Mouse (Mus musculus) common myeloid progenitor, adult 5-6 weeks (primary cell): ENCODE results near the gene Npdc1. TPM values are rescaled to one million over a fixed set of nuclear protein-coding genes. Genes with fewer than 3 reads are reported as not detected.

Source experiments
- ATAC-seq: replicated peaks from 2 replicates; pipeline ENCODE4 v1.8.0; 2016; ENCODE audit warnings: low read depth, mild to moderate bottlenecking, moderate TSS enrichment, inconsistent platforms; ENCODE audit not compliant: poor library complexity, severe bottlenecking
- total RNA-seq: library from RNA; stranded (forward); fragments of 200-1000, 187-1606 nt; gene quantifications from 2 replicates; pipeline ENCODE4 v1.2.3, GENCODE M21; 2017

The Npdc1 gene
- total RNA-seq, 1 experiment from 2014 or later = 0.64 TPM

- ATAC-seq = peak; percentile 51
Observed at GRCm38 (mm10) chr2:25428442-25429236, 29.5 kb downstream of the Npdc1 start, which contains the start of gene Abca2. TSS of gene Abca2 (plus strand) at chr2:25428703.

GRCm38 (mm10) chr2:25429435-25430180 is 30.5 kb downstream of the Npdc1 start:
- ATAC-seq = no peak

GRCm38 (mm10) chr2:25430395-25431233 is 31.5 kb downstream of the Npdc1 start:
- no peak for ATAC-seq

GRCm38 (mm10) chr2:25431308-25431855 is 32.2 kb downstream of the Npdc1 start:
- no peak for ATAC-seq

- ATAC-seq = no peak
Observed at GRCm38 (mm10) chr2:25432326-25433098, 33.4 kb downstream of the Npdc1 start.

- ATAC-seq = no peak
Observed at GRCm38 (mm10) chr2:25433101-25433500, 34.0 kb downstream of the Npdc1 start.

GRCm38 (mm10) chr2:25434292-25434691 is 35.1 kb downstream of the Npdc1 start:
- no peak for ATAC-seq

- no peak for ATAC-seq
Observed at GRCm38 (mm10) chr2:25436286-25436820, 37.2 kb downstream of the Npdc1 start.

GRCm38 (mm10) chr2:25441067-25441466 is 41.9 kb downstream of the Npdc1 start:
- no peak for ATAC-seq

GRCm38 (mm10) chr2:25442682-25443081 is 43.5 kb downstream of the Npdc1 start:
- no peak for ATAC-seq

- peak; percentile 64 for ATAC-seq
Observed at GRCm38 (mm10) chr2:25450853-25451647, 51.9 kb downstream of the Npdc1 start.

- no peak for ATAC-seq
Observed at GRCm38 (mm10) chr2:25452951-25453350, 53.8 kb downstream of the Npdc1 start.

- ATAC-seq = no peak
Observed at GRCm38 (mm10) chr2:25456205-25456953, 57.2 kb downstream of the Npdc1 start, which contains the start of gene Clic3. TSS of gene Clic3 (plus strand) at chr2:25456838.

GRCm38 (mm10) chr2:25457022-25457896 is 58.1 kb downstream of the Npdc1 start:
- no peak for ATAC-seq

GRCm38 (mm10) chr2:25458911-25459310 is 59.8 kb downstream of the Npdc1 start:
- ATAC-seq = no peak
